Mouse (Mus musculus): ENCODE measurements around the gene Pde12. TPM values are rescaled to one million over a fixed set of nuclear protein-coding genes. Genes with fewer than 3 reads are reported as not detected.

Pde12 gene
- total and polyA plus RNA-seq, 3 experiments, result 18.0 to 19.8 TPM; not detected in 1

DNA sequence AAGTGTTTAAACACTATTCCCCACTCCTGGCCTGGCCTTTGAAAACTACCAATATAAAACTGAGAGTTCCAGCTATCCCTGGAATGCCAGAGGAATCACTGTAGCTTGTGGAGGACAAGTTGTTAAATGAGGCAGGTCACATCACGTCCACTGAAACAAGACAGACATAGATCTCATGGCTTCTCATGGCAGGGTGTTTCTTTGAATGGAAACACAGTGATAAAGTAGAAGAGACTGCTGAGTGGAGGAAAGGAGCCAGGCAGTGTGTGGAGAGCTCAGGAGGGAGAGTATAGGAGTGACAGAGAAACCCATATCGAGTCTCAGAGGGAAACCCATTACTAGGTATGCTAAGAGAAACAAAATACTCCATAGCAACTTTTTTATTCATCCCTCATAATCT is 21.0 kb upstream of the Pde12 start:
- no peak for DNase-seq (ENCODE audit: low read depth, low spot score)
- Histone ChIP-seq H3K27me3 (ENCODE audit: control insufficient read depth in 1 of 2, insufficient read depth in 2 of 2, low read length in 2 of 2) (peaks cover 9 to 20% of the 10 kb centered on the region in 2 experiments), H3K9me3 (replicated peaks; ENCODE audit: insufficient read depth, low read length) (no peaks in the 10 kb centered on the region), H3K79me2 (ENCODE audit: control insufficient read depth, insufficient read depth, low read length, poor library complexity) (no peaks in the 10 kb centered on the region), H3K9ac (ENCODE audit: control insufficient read depth, low read depth, low read length, poor library complexity, severe bottlenecking) (no peak overlapping the region), H3K4me1 (ENCODE audit: control insufficient read depth in 1 of 2, insufficient read depth in 2 of 2, low read length in 2 of 2) (no peaks in the 10 kb centered on the region), H3K4me3 (ENCODE audit: control insufficient read depth in 1 of 2, insufficient read depth in 1 of 2, low read depth in 2 of 2, low read length in 2 of 2) (no peak overlapping the region), H3K27ac (ENCODE audit: control insufficient read depth, low read depth, low read length) (no peak overlapping the region), H3K36me3 (ENCODE audit: control insufficient read depth in 1 of 2, insufficient read depth in 2 of 2, low read length in 2 of 2) (no peaks in the 10 kb centered on the region)
- no peak for TF ChIP-seq MYB (IDR thresholded peaks at IDR 0.05; ENCODE audit: low read depth, low read length)
- no peak for TF ChIP-seq MAX (IDR thresholded peaks at IDR 0.05; ENCODE audit: low read length)
- no peak for TF ChIP-seq BHLHE40 (IDR thresholded peaks at IDR 0.05; ENCODE audit: borderline replicate concordance, low read depth, low read length)
- TF ChIP-seq CTCF (IDR thresholded peaks at IDR 0.05 in 2 of 3, conservative IDR thresholded peaks at IDR 0.05 in 1 of 3; ENCODE audit: control insufficient read depth in 1 of 3, insufficient read depth in 1 of 3, low read depth in 2 of 3, low read length in 3 of 3, poor library complexity in 1 of 3, severe bottlenecking in 1 of 3), result no peak
- TF ChIP-seq POLR2A (IDR thresholded peaks at IDR 0.05; ENCODE audit: control insufficient read depth in 1 of 2, insufficient read depth in 1 of 2, low read depth in 1 of 2, low read length in 2 of 2, poor library complexity in 1 of 2), result no peak
- no peak for TF ChIP-seq TAL1 (IDR thresholded peaks at IDR 0.05; ENCODE audit: low read length)
- no peak for TF ChIP-seq E2F4 (IDR thresholded peaks at IDR 0.05; ENCODE audit: borderline replicate concordance, low read depth, low read length)
- no peak for TF ChIP-seq MAZ (IDR thresholded peaks at IDR 0.05; ENCODE audit: low read depth, low read length)
- TF ChIP-seq SMC3 (IDR thresholded peaks at IDR 0.05; ENCODE audit: low read depth, low read length), result no peak

DNA sequence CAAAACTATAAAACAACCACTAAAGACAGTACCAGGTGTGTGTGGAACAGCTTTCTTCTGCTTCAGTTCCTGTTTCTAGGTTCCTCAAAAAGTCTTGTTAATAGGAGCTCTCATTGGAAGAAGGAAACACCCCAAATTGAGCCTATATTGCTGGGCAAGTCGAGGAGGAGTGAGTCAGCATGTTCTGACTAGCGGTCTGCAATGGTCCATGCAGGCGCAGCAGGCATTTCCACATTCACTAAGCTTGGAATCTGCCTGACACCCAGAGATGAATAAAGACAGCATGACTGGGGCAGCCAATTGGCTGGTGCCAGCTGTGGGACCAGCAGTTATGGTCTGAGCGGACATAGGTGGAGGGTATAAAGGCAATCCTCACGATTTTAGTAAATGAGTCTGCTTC is 6.1 kb upstream of the Pde12 start:
- Histone ChIP-seq H3K4me3 (ENCODE audit: control insufficient read depth in 1 of 2, insufficient read depth in 1 of 2, low read depth in 2 of 2, low read length in 2 of 2) (peak overlapping the region; percentile 33 to 37; a peak in 3 of 4 replicates), H3K9me3 (replicated peaks; ENCODE audit: insufficient read depth, low read length) (no peaks in the 10 kb centered on the region), H3K4me1 (ENCODE audit: control insufficient read depth in 1 of 2, insufficient read depth in 2 of 2, low read length in 2 of 2) (peaks cover 9 to 16% of the 10 kb centered on the region in 2 experiments), H3K27ac (ENCODE audit: control insufficient read depth, low read depth, low read length) (peak overlapping the region; percentile 48; the same call in 1 of the 2 replicates), H3K36me3 (ENCODE audit: control insufficient read depth in 1 of 2, insufficient read depth in 2 of 2, low read length in 2 of 2) (peaks cover 0 to 17% of the 10 kb centered on the region in 2 experiments; a peak in 2 of 4 replicates), H3K27me3 (ENCODE audit: control insufficient read depth in 1 of 2, insufficient read depth in 2 of 2, low read length in 2 of 2) (no peaks in the 10 kb centered on the region; a peak in 1 of 4 replicates), H3K9ac (ENCODE audit: control insufficient read depth, low read depth, low read length, poor library complexity, severe bottlenecking) (peak overlapping the region; percentile 35), H3K79me2 (ENCODE audit: control insufficient read depth, insufficient read depth, low read length, poor library complexity) (no peaks in the 10 kb centered on the region)
- peak; percentile 87 for DNase-seq (ENCODE audit: low read depth, low spot score)
- no peak for TF ChIP-seq TCF12 (IDR thresholded peaks at IDR 0.05; ENCODE audit: low read depth, low read length)
- no peak for TF ChIP-seq JUND (IDR thresholded peaks at IDR 0.05; ENCODE audit: low read depth, low read length)
- TF ChIP-seq NELFE (IDR thresholded peaks at IDR 0.05; ENCODE audit: low read depth, low read length), result no peak
- no peak for TF ChIP-seq HCFC1 (IDR thresholded peaks at IDR 0.05; ENCODE audit: low read depth, low read length)
- no peak for TF ChIP-seq POLR2AphosphoS2 (IDR thresholded peaks at IDR 0.05; ENCODE audit: low read length)
- TF ChIP-seq GATA1 (IDR thresholded peaks at IDR 0.05; ENCODE audit: low read depth, low read length), result no peak
- no peak for TF ChIP-seq MAZ (IDR thresholded peaks at IDR 0.05; ENCODE audit: low read depth, low read length)
- TF ChIP-seq RCOR1 (IDR thresholded peaks at IDR 0.05; ENCODE audit: low read depth, low read length), result no peak
- TF ChIP-seq BHLHE40 (IDR thresholded peaks at IDR 0.05; ENCODE audit: borderline replicate concordance, low read depth, low read length), result no peak
- no peak for TF ChIP-seq MAFK (IDR thresholded peaks at IDR 0.05; ENCODE audit: borderline replicate concordance, low read depth, low read length)
- no peak for TF ChIP-seq POLR2AphosphoS5 (IDR thresholded peaks at IDR 0.05; ENCODE audit: borderline replicate concordance, low read depth, low read length)
- TF ChIP-seq EP300 (IDR thresholded peaks at IDR 0.05; ENCODE audit: low read depth in 1 of 2, low read length in 2 of 2), result peak in 1 of 2 experiments; percentile 53; a peak in 2 of 4 replicates
- no peak for TF ChIP-seq MYB (IDR thresholded peaks at IDR 0.05; ENCODE audit: low read depth, low read length)
- no peak for TF ChIP-seq NRF1 (IDR thresholded peaks at IDR 0.05; ENCODE audit: insufficient read depth, low read depth, low read length, poor library complexity, severe bottlenecking)
- TF ChIP-seq MXI1 (IDR thresholded peaks at IDR 0.05; ENCODE audit: low read depth, low read length), result no peak
- no peak for TF ChIP-seq ZNF384 (IDR thresholded peaks at IDR 0.05; ENCODE audit: low read depth, low read length)
- TF ChIP-seq UBTF (IDR thresholded peaks at IDR 0.05; ENCODE audit: borderline replicate concordance, insufficient read depth, low read depth, low read length), result no peak
- TF ChIP-seq ZKSCAN1 (IDR thresholded peaks at IDR 0.05; ENCODE audit: low read depth, low read length), result no peak
- no peak for TF ChIP-seq ZC3H11A (IDR thresholded peaks at IDR 0.05; ENCODE audit: low read depth, low read length)
- TF ChIP-seq TBP (IDR thresholded peaks at IDR 0.05; ENCODE audit: low read depth, low read length), result no peak
- no peak for TF ChIP-seq KAT2A (conservative IDR thresholded peaks at IDR 0.05; ENCODE audit: low read depth, low read length)
- no peak for TF ChIP-seq MEF2A (IDR thresholded peaks at IDR 0.05; ENCODE audit: extremely low read depth, insufficient replicate concordance, low read depth, low read length, poor library complexity, severe bottlenecking)
- TF ChIP-seq GABPA (IDR thresholded peaks at IDR 0.05; ENCODE audit: low read depth, low read length), result 0 out of 2 replicates have a peak, but pooled peaks have one; percentile 64
- TF ChIP-seq ETS1 (IDR thresholded peaks at IDR 0.05; ENCODE audit: low read depth, low read length), result 0 out of 2 replicates have a peak, but pooled peaks have one; percentile 30
- TF ChIP-seq MYC (IDR thresholded peaks at IDR 0.05; ENCODE audit: low read depth, low read length), result no peak
- 0 out of 2 replicates have a peak, but pooled peaks have one; percentile 32 for TF ChIP-seq MAX (IDR thresholded peaks at IDR 0.05; ENCODE audit: low read length)
- TF ChIP-seq SMC3 (IDR thresholded peaks at IDR 0.05; ENCODE audit: low read depth, low read length), result no peak
